Mouse (Mus musculus) embryo, embryonic 11 days (tissue): ENCODE measurements at regions not wholly inside any gene's neighbourhood (a gene's known extent, or its start where the extent isn't known, plus 50 kb on each side); places are given as distances from the start of the nearest gene placed in this dataset.

Experiments
- DNase-seq: peaks from one replicate; pipeline ENCODE4 v3.0.0-alpha.2; 2015

DNA sequence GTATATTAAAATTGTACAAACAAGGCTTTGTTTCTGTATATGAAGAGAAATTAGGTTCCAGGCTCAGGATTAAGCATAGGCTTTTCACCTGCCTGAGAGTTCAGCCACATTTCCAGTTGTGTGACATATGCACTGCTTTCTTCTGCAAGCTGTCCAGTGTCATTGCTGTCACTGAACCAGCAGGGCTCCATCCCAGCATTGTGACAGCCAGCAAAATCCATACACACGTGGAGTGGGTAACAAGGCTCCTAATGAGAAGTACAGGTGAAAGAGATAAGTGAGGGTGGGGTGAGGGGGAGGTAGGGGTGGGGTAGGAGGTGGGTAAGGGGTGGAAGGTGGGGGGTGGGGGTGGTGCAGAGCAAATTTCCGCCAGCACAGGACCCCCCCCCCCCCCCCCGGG is 144.1 kb downstream of the Cd24a start:
- DNase-seq, result peak; percentile 31

DNA sequence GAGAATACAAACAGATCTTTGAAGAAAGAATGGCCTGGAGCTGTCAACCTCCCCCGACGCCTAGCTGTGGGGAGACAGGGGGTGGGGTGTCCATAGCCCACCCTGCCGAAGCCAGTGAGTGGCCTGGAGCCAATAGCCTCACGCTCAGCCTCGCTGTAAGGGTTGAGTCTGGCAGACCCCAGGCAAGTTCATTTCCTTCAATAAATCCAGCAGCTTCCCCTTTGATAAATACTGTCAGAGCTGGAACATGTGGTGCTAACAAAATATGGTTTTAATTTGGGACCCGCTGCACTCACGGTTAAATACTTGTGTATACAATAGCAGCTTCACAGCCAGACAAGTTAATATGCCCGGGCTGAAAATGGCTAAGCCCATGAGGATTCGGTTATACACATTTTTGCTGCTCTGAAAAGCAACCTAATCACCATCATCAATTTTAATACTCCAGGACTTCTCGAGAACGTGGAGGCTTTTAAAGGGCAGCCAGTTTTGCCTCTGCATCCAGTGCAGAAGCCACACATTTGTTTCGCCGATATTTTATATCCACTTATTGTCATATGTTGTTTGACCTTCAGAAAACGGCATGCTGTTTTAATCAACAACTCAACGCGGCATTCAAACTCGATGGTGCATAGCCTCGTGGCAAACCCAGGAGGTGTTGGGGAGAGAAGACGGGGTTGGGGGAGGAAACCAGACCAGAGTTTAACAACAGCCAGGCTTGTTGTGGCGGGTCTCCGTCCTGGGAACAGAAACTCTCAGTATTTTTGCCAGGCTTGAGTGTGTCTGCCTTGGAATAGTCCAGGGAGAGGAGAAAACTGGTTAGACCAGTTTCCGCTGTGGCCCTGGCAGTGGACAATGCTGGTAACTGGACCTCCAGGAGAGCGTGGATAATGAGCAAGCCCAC is 144.9 kb downstream of the Cd24a start:
- DNase-seq, result peak; percentile 81

DNA sequence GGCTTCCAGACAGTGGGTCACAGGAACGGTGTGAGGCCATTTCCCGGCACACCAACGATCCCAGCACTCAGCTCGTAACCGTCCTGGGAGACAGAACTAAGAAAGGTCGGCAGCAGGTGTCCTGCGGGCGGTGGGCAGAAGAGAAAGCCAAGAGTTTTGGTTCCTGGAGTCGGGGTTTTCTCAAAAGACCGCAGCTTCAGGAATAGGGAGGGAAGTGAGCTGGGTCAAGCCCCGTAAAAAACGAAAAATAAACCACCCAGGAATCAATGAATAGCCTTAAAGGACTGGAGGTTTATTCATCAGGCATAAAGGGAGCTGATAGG is 145.5 kb downstream of the Cd24a start:
- no peak for DNase-seq

DNA sequence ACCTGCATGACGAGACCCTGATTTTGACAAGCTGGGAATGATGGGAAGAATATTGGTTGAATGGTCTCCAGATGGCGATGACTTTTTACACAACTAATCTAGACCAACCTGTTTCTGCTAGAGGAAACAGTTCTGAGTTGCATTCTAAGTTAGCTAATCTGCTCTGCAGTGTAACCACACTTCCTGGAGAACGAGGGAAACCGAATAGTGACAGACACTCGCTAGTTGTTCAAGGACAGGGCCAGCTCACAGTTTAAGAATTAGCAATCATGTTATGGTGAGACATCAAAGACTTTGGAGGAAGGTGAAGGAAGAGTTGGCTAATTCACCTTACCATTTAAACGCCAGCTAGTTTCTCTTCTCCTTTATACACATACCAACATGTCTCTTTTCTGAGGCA is 149.7 kb downstream of the Cd24a start:
- DNase-seq, result no peak

DNA sequence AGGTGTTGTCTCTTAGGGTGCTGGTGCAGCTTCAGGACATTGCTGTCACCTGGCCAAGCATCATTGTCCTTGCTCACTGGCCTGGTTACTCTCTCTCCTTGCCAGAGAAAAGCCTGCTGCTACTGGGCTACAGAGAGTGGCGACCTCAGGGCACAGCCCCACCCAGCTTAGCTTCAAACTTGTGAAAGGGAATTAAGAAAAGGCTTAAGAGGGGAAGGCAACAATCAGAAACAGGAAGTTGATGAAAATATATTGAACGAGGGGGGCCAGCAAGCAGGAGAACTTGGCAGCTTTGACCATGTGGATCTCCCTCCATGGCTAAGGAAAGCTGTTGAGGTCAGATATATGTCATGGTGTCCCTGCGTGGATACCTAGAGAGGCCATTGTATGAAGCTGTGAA is 151.1 kb downstream of the Cd24a start:
- DNase-seq, result no peak

DNA sequence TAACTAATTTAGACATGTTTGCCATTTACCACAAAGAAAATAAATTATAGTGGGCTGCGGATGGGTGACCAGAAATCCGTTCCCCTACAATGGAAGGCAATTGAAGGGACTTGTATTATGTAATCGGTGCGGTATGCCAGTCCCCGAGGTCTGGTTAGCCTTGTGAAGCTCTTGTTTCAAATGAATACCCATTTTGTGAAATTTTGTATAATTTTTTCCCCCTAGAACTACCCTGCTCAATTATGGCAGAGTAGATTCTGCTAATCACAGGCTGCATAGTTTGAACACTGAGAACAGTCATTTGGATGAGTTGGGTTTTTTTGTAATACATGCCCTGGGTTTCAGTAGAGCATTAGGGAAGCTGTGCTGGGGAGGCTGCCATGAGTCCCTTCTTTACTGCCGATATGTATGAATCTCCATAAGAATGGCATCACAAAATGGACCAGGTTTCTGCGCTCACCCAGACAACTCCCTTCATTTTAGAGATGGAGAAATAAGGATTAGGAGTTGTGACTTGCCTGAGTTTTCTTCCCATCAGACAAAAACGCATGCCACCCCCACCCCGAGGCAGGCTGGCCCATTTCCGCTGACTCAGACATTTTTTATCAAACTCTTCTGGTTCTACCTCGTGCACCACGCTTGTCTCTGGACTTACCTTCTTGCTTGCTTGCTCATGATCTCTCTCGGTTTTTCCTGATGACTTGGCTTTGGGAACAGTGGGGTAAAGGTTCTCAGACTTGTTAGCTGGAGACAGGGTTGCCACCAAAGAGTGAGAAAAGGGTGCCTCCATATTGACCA is 155.7 kb downstream of the Cd24a start:
- no peak for DNase-seq

DNA sequence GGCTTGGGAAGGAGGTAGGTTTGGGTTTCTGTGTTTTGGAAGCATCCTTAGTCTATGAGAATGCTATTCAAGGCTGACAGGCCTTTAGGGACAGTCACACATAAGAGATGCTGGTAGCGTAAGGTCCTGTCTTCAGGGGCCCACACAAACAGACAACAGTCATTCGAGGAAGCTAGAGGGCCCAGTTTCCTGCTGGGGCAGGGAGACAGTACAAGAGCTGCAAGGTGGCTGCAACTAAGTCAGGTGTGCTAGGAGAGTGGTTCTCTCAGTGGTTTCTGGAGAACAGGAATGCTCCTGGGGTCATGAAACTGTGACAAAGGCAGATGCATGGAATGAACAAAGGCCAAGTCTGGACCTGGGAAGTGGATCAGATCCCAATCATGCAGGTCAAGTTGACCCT is 161.1 kb downstream of the Cd24a start:
- no peak for DNase-seq

DNA sequence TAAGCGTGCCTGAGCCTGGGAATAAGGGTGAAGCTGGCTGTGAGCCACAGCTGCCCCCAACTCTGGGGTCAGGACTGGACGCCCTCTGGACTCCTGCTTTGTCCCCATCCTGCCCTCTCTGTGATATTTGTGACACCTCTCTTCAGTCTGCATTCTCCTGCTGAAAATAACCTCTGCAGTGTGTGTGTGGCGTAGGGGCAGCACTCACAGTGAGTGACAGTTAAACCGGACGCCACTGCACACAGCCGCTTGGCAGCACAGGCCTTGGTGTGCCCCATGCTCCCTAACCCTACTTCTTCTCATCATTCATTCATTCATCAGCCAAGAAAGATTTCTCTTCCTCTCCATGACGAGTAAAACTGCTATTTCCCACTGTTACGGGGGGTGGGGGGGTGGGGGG is 161.6 kb downstream of the Cd24a start:
- DNase-seq, result no peak

DNA sequence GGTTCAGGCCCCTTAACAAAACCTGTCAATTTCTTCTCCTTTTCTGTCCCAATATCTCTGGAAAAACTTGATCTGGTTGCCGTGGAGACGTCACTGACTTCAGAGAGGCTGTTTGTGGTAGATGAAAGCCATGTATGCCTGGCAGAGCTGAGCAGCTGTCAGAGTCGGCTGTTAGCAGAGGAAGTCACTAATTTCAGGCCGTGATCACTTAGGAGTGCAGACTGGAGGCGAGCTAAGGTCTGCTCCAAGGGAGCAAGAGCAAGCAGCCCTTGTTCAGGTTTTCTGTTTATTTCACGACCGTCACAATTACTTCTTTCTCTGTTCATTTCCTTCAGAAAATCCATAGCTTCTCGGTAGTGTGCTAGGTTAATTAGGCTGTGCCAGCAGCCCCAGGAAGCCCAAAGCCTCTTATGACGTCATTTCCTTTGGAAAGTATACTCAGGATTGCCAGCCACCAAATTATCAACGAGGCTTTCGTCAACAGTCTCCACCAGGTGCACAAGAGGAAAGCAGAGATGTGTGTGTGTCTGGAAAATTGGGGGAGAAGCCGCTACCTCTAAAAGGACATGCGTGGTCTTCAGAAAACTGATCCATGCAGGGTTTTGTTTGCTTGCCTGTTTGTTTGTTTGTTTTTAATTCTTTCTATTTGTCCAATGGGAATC is 161.2 kb downstream of the Qrsl1 start:
- DNase-seq, result peak; percentile 65

DNA sequence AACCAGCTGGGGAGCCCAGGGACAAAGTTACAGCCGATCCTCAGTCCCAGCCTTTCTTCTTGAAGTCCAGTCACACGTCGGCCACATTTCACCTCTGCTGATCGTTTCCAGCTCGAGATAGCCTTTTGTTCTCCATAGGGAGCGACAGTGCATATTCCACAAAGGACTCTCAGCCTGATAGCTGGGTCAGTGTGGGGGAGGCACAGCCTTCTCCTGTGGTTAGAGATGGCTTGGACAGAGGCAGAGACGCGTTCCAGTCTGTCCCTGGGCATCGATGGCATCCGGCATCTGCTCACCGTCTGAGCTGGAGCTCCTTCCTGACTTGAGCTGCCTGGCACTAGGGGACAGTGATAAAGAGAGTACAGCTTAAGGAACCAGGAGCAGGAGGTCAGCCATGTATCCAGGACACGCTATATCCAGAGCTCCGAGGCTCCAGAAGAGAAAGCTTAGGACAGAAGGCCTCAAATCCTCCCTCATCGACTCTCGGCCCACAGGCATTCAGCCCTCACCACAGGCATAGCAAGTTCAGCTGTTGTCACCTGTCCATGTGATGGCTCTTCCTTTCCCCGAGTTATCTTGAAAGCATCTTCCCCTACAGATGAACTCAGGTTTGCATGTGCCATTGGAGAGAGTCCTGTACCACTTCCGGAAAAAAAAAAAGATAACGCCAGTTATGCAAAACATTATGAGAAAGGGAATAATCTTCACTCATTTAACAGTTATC is 160.0 kb downstream of the Qrsl1 start:
- no peak for DNase-seq

DNA sequence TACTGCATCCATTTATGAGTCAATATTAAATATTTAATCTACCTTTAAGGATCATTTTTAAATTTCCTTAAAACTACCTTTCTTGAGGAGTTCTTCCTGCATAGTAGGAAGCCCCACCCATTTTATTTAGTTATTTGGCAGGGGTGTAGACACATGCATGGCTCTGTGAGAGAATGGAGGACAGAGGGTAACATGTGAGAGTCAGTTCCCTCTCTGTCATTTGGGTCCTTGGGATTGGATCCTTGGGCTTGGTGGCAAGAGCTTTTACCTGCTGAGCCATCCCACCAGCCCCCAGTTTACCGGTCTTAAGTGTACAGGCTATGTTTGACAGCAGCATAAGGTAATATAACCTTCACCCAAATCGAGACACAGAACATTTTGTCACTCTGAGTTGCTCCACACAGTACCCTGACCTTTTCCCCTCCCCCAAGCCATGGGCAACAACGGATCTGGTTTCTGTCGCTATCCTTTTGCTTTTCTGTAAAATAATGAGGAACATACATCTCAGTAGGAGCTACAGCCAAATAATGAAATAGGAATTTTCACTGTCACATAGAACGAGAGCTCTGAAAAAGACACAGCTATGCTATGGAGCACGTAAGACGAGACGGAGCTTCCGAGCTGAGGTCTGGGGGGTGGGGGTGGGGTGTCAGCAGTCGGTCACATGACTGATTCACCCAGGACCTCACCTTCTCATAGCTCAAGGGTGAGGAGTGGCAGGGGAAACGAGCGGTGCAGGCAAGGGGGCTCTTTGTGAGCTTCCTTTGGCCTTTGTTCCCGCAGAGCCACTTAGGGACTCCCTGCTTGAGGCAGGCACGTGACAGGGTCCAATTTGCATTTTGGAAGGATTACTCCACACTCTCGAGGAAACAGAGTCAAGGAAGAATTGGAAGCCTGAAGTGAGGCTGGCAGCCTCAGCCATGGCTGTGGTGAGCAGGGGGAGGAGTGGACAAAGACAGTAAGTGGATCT is 159.2 kb downstream of the Qrsl1 start:
- DNase-seq, result peak; percentile 73

DNA sequence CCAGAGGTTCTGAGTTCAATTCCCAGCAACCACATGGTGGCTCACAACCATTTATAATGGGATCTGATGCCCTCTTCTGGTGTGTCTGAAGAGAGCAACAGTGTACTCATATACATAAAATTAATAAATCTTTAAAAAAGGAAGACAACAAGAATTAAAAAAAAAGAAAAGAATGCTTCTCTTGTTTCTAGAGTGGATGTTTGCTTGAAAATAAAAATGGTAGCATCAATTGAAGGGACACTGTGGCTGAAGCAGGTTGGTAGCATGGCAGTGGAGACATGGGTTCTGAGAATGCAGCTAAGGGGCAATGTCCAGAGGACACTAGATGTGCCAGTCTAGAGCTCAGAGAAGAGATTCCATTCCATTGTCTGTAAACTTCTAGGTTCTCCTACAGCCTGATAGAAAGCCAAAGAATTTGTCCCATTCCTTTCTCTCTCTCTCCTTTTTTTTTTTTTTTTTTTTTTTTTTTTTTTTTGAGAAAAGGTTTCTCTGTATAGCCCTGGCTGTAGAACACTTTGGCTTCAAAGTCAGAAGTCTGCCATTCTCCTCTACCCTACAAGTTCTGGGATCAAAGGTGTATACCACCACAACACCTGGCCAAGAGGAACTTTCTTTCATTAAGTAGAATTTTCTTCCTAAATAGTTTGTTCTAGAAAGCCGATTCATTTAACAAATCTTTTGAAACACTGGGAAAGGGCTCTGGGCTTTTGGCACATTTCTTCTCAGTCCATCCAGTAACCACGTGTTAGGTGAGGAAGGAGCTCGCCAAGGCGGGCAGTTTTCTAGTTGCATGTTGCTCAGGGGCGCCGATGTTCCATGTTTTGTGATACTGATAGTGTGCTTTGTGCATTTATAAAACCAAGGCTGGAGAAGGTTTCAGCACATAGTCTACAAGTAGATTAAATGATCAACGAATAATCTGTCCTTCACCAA is 158.1 kb downstream of the Qrsl1 start:
- DNase-seq, result no peak

DNA sequence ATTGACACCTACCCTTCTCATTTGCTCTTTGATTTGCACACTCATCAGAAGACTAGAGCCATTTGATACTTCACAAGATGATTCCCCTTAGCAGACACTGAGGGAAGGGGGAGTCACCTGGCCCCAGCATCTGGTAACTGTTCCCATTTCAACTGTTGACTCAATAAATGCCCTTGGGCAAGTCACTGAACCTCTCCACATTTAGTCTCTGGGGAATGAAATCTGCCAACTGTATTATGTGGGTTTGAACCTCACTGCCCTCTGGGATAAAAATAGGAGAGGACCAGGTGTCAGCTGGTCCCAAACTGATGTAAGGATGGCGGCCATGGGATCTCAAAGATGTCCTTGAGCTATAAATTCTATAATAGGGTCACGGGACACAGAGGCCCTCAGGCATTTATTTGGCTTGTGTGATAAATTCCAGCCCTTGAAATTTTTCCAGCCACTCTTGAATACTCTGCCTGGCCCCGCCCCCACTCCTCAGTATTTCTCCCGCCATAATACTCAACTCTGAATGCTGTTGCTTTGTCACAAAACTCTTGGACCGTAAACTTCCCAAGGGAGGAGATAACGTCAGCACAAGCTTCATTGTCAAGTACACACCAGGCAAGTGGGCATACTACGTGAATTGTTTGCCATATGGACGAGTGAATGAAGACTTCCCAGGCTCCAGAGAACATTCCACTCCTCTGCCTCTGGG is 155.5 kb downstream of the Qrsl1 start:
- no peak for DNase-seq

DNA sequence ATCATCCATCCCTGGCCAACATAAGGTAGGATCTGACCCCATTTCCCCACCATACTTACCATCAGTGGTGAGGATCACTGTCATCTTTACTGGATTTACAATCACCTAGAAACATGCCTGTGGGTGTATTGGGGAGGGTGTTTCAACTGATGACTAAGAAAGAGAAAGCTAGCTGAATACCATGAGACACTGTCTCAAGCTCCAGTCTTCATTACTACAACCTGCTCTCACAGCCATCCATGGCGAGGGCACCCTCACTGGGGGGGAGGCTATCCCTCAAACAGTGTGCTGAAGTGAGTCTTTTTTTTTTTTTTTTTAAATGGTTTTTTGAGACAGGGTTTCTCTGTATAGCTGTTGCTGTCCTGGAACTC is 154.9 kb downstream of the Qrsl1 start:
- DNase-seq, result no peak

DNA sequence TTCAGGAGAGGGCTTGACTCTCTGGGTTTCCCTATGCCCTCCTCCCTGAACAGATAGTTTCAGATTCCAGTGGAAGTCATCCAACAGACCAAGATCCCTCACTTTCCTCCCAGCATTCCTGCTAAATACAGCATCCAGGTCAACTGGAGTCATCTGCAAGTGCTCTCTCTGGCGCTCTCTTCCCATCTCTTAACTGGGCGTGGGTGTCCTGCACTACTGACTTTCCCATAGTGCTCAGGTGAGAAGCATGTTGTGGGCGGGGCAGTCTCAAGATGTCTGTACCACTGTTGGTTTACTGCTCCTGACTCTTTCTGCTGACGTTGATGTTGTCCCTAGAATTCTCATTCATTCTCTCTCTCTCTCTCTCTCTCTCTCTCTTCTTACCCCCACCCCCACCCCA is 154.0 kb downstream of the Qrsl1 start:
- no peak for DNase-seq

DNA sequence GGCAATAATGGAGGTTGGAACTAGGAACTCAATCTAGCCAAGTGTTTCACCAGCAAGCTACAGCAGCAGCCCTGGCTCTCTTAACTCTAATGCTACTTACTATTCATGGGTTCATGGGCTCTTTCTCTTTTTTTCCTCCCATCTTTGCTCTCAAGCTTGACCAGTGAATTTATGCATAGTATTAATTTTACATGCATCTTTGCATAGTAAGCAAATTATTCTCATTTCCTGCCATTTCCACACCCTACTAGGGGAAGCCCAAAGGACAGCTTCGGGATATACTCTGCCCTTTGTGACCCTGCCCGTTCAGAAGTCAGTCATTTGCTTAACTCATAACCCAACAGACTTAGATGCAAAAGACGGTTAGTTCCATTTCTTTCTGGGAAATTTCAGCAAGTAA is 153.2 kb downstream of the Qrsl1 start:
- no peak for DNase-seq

DNA sequence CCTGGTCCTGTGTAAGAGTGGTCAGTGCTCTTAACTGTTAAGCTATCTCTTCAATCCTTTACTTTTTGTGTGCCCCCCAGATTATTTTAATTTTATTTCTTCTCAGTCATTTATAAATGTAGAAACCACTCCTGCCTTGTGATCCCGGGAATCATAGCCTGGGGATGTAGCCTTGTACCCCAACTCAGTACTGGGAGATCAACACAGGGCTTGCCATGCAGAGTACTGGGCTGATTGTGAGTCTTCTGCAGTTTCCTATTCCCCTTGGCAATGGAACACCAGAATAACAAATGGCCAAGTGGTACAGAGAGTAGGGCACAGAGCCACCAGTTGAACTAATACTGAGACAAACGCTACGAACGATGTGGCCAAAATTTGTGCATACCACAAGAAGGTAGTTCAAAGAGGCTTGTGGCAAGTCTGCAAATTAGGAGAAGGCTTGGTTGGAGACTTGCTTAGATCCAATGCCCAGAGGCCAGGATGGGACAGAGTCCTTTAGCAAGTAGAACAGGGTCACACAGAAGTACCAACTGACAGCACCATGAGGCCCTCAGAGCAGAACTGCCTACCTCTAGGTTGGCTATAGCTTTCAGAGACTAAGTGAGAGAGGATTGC is 151.9 kb downstream of the Qrsl1 start:
- no peak for DNase-seq

DNA sequence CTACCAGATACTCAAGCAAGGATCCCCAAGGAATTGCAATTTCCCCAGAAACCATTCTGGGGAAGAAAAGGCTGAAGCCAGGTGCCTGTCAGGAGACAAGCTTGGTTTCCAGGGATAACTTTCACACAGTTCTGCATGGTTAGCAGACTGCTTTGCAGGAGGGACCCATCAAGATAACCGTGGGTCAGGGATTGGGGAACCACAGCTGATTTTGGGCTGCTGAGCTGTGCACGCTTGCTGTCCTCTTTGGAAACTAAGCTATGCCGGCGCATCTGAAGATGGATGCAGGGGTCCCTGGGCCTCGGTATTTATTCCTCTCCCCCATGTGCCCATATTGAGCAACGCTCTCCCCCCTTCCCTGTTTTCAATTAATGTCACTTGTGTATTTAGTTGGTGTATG is 151.1 kb downstream of the Qrsl1 start:
- no peak for DNase-seq

DNA sequence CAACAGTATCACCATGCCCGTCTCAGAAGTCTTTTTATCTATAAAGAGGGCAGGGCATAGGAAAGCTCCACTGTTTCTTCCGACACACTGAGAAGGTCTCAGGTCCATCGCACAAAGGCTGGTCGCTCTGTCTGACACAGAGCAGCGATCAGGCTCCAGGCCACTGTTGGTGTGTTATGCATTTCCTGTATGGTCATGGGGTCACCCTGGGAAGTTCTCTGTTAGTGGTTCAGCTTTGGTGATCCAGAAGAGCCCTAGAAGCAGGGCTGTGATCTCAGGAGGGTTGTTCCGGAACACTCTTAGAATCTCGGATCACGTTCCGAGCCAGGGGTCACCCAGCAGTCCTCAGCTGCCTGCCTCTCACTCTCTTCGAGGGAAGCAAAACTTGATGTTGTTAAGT is 150.7 kb downstream of the Qrsl1 start:
- no peak for DNase-seq
